Mouse (Mus musculus) testis, adult 2 months (tissue): ENCODE measurements at regions not wholly inside any gene's neighbourhood (a gene's known extent, or its start where the extent isn't known, plus 50 kb on each side); places are given as distances from the start of the nearest gene placed in this dataset.

ENCODE experiments used
- CTCF ChIP-seq: fragments of 200-500 bp; IDR thresholded peaks from 2 replicates; pipeline ENCODE4 v1.5.1; 2012; ENCODE audit warnings: low read depth, mild to moderate bottlenecking, inconsistent platforms, low read length, moderate library complexity; ENCODE audit not compliant: control insufficient read depth, insufficient read depth, insufficient replicate concordance
- POLR2A ChIP-seq: fragments of 200-500 bp; IDR thresholded peaks from 2 replicates; pipeline ENCODE4 v1.6.1; 2012; ENCODE audit warnings: low read depth, mild to moderate bottlenecking, inconsistent platforms, low read length, moderate library complexity; ENCODE audit not compliant: control insufficient read depth

DNA sequence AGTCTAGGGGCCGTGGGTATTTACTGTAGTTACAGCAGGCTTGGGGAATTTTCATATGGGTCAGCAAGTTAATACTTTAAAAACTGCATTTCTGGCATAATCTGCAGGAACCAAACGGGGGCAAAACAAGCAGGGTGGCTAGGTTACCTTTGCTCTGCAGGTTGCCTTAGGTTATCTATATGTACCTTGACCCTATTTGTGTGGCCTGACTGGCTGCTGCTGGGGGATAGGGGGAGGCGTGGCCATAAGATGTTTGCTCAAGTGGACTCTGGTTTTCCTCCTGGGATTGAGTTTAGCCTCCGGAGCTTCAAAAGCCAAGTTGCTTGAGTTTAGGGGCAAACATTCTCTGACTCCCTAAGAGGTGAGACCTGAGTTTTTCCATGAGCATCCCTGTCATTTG is 540.6 kb downstream of the Plekhb2 start:
- TF ChIP-seq CTCF, result no peak
- TF ChIP-seq POLR2A, result no peak
